Mouse (Mus musculus): ENCODE results near the gene Osbpl9. TPM values are rescaled to one million over a fixed set of nuclear protein-coding genes. Genes with fewer than 3 reads are reported as not detected.
A peak's percentile ranks its signal among the peaks of the same experiment; 100 is the strongest.

Gene Osbpl9
- 10 to 100 TPM; 48.2 to 59.2 (median 56.3) TPM for total RNA-seq (2022)

DNA sequence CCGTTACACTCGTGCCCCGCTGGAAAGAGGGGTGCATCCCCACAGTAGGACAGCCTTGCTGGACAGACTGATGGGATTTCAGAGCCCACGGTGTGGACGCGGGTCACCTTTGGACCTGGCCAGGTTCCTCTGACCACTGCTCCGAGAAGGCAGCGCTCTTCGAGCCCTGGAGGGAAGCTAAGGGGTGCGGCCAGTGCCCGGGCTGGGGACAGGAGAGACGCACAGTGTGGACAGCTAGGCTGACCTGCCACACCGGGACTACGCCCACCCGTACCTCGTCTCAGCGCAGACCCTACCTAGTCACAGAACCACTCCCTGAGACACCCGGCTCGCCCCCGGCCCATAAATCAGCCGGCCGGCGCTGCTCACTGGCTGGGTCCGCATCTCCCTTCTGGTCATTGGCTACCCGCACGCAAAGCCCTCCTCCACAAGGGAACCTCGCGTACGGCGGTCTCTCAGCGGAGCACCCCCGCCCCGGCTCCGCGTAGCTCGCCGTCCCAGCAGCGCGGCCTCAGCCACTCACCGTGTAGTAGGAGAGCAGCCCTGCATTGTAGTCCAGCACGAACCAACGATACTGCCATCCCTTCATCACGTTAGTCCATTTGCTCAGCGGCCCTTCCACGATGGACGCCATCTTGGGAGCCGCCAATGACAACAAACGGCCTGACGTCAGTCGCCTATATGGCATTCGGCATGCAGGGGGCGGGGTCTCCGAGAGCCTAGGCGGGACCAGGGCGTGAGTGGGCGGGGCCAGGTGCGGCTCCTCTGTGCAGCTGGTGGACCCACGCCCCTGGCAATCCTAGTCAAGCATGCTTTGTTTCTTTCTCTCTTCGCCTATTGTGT lies at the start of gene Osbpl9:
TSS of gene Osbpl9 (minus strand) at position 691 of the 843 bp plus-strand sequence.
- DNase-seq (ENCODE audit: low spot score in 2 of 2), result peak; percentile 94 to 97

DNA sequence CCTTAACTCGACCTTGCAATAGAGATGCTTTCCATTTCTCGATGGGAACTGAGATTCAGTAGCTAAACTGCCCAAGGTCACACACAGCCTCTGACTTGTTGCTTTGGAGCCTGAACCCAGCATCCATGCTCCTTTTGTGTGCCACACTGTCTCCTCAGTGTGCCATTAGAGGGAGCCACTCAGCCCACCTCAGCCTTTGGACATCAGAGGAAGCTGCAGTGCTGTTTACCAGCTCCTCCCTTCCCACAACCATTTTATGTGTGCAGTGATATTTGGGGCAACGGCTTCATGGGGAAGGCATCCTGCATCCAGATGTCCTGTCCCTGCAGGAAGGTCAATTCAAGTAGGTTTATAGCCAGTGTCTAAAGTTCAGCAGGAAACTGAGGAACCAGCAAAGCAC lies 49.5 kb upstream of the Osbpl9 start:
- no peak for DNase-seq (ENCODE audit: low spot score in 2 of 2)

DNA sequence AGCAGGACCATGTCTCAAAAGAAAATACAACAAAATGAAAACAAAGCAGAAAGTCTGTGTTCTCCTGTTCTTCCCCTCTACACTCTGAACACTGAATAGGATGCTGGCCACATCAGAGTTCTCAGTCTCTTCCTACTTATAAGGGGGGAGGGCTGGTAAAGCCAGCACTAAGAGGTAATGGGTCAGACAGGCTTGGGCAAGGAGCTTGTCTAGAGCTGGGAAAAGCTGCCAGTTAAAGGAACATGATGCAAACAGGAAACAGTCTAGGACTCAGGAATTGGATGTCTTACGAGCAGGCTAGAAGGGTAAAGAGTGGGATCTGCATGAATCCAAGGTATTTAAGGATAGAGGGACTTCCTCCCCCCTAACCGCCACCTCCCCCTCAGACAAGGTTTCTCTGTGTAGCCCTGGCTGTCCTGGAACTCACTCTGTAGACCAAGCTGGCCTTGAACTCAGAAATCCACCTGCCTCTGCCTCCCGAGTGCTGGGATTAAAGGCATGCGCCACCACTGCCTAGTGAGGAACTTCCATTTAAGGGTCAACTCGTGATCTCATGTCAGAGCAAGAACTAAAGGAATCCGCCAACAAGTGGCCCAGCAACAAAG lies 43.0 kb upstream of the Osbpl9 start:
- no peak for DNase-seq (ENCODE audit: low spot score in 2 of 2)

DNA sequence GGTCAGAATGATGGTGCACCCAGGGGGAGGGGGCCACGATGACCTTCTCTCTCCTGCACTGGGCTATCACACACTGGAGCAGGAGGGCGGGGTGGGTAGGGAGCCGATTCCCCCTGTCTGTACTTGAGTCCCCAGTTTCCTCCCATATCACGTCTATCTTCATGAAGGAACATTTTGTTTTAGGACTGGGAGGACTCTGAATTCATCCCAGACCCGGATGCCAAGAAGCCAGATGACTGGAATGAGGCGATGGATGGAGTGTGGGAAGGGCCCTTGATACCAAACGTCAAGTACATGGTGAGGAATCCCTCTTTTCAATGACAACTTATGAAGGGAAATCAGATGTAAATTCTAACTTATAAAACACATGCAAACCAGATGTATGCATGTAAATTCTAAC lies 42.4 kb upstream of the Osbpl9 start:
- no peak for DNase-seq (ENCODE audit: low spot score in 2 of 2)

DNA sequence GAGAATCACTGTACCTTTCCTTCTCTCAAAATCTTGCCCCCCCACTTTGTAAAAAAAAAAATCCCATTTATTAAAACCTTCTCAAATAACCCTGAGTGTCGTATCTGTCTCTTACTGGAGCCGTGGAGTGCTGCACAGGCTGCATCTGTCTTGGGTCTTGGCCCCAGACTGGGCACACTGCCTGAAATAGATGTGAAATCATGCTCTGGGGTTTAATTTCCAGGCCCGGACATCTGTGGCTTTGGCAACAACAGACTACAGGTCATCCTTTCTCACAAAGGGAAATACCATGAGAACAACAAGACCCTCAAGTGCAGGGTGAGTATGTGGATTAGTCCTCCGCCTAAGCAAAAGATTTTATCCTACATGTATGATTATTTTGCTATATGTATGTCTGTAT lies 39.9 kb upstream of the Osbpl9 start:
- DNase-seq (ENCODE audit: low spot score in 2 of 2), result no peak

DNA sequence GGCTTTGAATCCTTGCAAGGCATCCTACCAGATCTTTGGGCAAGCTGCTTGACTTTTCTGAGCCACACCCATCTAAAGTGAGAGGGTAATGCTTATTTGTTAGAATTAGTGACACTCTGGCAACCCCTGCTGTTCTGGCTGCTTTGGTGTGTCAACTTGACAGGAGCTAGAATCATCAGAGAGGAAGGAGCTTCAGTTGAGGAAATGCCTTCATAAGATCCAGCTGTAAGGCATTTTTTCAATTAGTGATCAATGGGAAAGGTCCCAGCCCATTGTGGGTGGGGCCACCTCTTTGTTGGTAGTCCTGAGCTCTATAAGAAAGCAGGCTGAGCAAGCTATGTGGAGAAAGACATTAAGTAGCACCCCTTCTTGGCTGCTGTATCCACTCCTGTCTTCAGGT lies 39.1 kb upstream of the Osbpl9 start:
- no peak for DNase-seq (ENCODE audit: low spot score in 2 of 2)

DNA sequence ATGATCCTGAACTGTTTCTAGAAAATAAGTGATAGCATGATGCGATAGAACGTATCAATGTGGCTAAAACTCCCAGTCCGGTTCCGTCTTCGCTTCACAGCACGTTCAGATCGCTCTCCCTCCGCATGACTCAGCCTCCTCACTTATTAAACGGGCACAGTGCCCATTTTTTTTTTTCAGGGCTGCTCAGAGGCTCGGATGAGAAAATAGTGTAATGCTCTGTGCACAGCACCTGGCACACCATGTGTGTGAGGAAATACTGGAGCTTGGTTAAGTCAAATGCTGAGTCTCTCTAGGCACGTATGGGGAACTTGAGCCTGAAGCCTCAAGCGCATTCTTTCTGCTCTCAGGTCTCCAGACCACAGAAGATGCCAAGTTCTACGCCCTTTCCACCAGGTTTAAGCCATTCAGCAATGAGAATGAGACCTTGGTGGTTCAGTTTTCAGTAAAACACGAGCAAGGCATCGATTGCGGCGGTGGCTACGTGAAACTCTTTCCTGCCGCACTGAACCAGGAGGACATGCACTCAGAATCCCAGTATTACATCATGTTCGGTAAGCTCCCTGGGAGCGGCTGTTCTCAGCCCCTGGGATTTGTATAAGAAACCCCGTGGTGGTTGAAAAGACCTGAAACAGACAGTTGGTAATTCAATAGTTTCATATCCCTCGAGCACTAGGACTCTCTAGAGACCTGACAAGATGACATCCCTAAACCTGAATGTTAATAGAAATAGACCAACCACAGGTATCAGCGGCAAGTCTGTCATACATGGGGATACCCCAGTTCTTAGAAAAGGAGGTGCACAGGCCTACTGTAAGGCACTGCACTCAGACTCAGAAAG lies 36.6 kb upstream of the Osbpl9 start:
- DNase-seq (ENCODE audit: low spot score in 2 of 2), result peak; percentile 57 to 67

DNA sequence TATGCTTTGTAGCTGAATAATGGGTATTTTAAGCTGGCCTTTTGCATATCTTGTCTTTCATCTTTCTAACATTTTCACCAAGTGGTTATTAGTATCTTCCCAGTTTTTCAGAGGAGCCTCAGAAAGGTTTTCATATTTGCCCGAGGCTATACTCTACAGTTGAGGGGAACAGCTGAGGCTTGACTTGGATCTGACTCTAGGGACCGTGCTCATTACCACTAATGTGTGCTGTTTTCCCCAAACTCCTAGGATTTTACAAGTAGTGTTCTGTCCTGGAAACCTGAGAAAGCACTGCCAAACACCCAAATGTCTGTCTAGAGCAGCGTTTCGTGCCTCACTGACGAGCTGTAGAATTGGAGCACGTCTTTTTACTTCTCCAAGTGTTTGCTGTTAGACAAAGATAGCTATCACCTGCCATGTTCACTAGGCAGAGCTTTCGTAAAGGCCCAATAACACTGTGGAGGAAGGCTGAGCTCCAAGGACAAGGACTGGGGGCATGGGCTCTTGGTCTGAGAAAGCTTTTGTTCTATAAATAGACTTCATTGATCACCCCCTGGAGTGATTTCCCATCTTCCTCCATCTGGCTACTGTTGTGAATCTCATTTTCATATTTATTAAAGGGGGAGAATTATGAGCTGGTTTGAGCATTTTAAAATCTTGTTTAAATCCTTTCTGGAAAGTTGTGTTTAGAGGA lies 34.3 kb upstream of the Osbpl9 start:
- DNase-seq (ENCODE audit: low spot score in 2 of 2), result no peak

DNA sequence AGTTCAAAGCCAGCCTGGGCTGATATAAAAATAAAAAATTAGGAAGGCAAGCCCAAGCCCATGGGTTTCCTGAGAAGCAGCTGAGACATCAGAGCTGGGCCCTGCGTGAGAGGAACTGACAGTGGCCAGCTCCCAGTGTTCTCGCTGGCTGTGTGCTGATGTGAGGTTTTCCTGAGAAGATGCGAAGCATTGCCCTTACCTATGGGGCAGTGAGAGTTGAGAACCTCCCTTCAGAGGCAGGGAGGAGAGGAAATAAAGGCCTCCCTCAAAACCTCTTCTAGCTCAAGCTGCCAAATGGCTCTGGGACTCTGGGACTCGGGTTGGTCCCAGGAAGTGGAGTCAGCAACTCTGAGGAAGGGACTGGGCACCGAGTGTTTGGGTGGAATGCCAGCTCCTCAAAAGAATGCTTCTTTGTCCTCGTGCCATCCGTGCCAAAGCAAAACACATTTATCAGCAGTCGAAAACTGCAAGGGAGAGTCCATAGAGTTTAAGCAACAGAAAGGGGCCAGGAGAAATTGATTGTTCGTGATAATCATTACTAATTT lies 32.8 kb upstream of the Osbpl9 start:
- DNase-seq (ENCODE audit: low spot score in 2 of 2), result peak; percentile 23 to 26

DNA sequence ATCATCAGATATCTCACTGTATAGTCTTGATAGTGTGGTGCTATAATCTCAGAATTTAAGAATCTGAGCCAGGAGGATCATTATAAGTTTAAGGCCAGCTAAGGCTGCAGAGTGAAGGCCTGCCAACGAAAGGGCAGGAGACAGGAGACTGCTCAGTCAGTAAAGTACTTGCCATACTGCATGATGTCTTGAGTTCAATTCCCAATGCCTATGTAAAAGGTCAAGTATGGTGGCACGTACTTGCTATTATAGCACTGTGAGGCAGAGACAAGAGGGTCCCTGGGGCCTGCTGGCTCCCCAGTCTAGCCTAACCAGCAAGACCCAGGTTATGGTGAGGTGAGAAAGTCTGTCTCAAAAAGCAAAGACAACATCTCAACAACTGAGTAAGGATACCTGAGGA lies 32.1 kb upstream of the Osbpl9 start, which contains the start of gene Calr4:
TSS of gene Calr4 (plus strand) at position 301 of the 400 bp plus-strand sequence.
- DNase-seq (ENCODE audit: low spot score in 2 of 2), result no peak

DNA sequence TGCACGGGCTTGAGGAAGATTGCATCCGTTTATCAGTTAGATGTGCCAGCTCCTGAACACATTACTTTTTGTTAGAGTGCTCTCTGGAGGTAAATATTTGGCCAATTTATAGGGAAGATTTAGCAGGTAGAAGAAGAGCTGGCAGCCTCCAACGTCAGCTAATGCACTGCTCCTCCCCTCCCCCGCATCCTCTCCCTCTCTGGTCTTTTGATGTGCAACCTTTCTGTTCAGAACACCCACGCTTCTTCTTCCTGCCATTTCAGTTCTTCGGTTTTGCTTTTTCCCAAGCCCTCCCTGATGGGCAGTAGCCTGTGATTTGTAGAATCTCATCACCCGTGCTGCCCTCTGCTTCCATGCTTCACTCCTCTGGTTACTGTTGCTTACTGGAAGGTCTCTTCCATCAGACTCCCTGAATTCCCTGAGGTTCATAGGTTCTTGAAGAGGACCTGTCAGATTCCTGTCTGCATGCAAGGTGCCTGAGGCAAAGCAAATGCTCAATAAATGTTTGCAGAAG lies 27.8 kb upstream of the Osbpl9 start:
- DNase-seq (ENCODE audit: low spot score in 2 of 2), result no peak

DNA sequence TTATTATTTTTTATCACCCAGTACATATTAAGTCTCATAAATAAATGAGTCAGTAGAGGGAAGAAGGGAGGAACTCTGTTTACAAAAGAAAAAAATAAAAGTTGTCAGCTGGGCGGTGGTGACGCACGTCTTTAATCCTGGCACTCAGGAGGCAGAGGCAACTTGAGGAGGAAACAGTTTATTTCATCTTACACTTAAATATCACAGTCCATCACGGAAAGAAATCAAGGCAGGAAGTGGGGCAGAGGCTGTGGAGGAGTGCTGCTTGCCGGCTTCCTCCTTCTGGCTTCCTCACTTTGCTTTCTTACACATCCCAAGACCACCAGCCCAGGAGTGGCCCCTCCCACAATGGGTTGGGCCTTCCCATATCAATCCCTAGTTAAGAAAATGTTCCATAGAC lies 24.0 kb upstream of the Osbpl9 start:
- DNase-seq (ENCODE audit: low spot score in 2 of 2), result no peak

DNA sequence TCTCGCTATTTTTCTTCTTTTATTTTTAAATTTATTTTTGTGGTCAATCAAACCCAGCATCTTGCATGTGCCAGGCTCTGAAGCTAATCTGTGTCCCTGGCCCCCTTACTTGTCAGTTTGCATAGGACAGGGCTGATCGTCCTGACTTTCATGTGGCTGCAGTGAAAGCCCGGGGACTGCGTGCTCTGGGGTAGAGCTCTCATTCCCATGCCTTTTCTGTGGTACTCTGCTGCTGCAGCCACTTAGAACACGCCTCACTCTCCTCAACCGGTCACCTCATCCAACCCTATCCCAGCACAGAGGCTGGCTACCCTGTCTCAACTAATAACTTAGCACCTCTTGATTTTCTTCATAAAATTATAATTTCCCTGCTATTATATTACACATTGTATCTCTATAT lies 23.5 kb upstream of the Osbpl9 start:
- DNase-seq (ENCODE audit: low spot score in 2 of 2), result no peak

DNA sequence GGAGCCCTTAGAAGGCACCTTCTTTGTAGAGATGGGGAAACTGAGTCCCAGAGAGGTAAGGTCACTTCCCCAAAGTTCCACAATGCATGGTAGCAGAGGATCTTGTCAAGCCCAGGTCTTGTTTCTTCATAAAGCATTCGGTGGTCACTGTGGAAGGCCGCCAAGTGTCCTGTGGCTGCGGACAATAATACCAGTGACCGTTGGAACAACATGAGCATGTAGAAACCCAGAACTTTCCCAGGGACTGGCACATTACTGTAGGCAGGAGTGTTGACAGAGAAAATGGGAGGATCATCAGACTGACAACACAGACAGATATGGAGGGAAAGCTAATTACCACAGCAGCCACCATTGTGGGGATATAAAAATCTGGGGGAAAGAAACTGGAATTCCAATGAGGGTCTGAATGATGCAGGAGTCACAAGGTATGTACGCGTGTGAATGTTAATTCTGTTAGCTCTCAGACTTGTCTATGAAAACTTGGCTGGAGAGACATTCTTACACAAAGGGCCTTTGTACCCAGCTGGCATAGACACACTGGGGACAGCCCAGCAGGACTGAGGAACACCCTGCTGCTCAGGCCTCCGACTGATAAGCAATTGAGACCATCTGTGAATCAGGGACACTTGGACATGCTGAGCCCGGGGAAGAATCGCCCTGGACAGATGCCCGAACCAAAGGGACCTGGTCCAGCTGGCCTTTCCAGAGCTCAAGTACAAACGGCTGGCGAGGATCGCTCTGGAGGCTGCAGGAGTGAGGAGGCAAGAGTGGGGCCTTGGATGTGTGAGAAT lies 22.9 kb upstream of the Osbpl9 start:
- DNase-seq (ENCODE audit: low spot score in 2 of 2), result peak; percentile 89 to 92

DNA sequence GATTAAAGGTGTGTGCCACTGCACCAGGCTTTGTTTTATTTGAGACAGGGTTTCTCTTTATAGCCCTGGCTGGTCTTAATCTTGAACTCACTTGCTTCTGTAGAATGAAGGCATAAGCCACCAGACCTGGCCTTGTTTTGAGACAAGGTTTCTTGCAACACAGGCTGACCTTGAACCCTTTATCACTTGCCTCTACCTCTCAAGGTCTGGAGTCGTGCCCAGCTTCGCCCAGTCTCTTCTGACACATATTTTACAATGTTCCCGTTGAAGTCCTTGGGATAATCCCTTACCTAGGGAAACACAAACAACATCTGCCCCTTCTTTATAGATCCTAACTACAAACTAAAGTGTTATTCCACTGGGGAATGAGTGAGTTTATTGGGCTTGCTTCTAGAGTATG lies 19.9 kb upstream of the Osbpl9 start:
- no peak for DNase-seq (ENCODE audit: low spot score in 2 of 2)

DNA sequence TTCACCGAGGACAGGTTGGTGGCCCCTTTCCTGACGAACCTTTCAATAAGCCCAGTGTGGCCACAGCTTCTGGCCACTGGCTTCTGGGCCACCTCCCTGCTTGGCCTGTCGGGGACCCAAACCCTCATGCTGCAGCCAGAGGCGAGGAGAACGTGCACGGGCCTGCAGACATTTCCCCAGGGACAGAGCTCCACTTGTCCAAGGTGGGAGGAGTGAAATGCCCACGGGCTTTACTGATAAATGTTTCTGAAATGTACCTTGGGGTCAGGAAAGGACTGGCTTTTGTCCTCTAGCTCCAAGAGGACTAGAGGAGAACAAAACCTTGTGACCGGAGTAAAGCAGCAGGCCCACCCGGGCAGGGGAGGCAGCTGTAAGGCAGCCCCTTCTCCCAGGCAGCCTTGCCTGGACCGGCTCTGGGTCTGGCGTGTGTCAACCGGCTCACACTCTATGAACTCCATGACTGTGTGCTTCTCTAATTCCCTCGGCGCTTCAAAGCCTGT lies 18.4 kb upstream of the Osbpl9 start:
- no peak for DNase-seq (ENCODE audit: low spot score in 2 of 2)

DNA sequence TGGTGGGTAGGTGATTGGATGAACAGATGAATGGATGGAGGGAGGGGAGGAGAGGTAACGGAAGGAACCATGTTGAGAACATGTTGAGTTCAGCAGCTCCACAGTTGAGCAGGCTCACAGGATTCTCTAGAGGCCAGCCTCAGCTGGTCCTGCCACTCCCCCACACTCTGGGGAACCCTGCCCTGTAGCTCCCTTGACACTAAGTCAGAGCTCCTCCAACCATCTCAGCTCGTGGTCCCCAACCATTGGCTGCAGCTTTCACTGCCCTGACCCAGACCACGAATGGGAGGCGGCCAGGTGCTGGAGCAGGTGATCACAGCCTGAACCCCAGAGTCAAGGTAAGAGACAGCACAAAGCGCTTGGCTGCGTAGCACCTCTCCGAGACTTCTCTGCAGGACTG lies 15.9 kb upstream of the Osbpl9 start:
- DNase-seq (ENCODE audit: low spot score in 2 of 2), result no peak

DNA sequence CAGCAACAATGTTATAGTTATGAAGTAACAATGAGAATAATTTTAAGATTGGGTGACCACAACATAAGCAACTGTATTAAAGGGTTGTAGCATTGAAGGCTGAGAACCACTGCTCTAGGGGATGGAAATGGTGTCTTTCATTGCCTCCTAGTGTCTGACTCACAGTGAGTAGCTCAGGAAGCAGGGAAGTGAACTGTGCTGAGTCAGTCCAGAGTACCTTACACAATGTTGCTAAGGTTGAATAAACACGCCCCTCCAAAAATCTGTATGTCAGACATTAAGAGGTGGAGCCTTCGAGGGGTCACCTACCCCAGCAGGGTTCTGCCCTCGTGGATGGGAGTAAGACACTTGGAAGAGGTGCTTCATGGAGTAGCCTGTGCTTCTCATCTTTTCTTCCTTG lies 11.9 kb upstream of the Osbpl9 start:
- no peak for DNase-seq (ENCODE audit: low spot score in 2 of 2)

DNA sequence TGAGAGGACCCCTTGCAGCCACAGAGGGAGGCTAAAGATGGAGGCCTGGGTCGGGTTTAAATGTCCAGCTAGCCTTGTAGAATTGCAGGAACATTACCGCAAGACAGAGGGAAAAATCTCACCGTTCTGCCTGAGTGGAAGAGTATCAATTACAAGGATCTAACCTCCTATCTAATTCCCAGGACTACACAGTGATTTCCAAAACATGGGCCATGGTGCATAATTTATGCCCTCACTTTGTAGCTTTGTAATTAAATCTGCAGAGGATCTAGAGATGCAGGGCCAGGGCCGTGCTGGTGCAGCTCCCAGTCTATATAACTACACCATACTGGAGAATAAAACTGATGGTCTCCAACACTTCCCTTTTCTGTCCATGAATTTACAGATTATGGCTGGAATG lies 8.8 kb upstream of the Osbpl9 start:
- no peak for DNase-seq (ENCODE audit: low spot score in 2 of 2)

DNA sequence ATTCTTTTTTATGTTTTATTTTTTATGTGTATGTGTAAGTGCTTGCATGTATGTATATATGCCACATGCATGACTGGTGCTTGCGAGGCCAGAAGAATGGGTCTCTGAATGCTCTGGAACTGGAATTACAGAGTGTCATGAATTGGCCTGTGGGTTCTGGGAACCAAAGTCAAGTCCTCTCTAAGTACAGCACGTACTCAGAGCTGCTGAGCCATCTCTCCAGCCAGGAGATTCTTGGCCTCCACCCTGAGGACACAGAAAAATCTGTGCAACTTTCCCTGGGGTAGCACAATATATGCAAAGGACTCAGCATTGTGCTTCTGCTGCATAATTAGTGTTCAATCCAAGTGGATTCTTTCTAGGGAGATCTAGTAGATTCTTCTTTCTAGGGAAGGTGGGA lies 8.2 kb upstream of the Osbpl9 start:
- no peak for DNase-seq (ENCODE audit: low spot score in 2 of 2)
